Mouse (Mus musculus): ENCODE data around the gene Utp6. TPM values are rescaled to one million over a fixed set of nuclear protein-coding genes. Genes with fewer than 3 reads are reported as not detected.

Utp6 gene
- 37.0 TPM for total RNA-seq (2023)

DNA sequence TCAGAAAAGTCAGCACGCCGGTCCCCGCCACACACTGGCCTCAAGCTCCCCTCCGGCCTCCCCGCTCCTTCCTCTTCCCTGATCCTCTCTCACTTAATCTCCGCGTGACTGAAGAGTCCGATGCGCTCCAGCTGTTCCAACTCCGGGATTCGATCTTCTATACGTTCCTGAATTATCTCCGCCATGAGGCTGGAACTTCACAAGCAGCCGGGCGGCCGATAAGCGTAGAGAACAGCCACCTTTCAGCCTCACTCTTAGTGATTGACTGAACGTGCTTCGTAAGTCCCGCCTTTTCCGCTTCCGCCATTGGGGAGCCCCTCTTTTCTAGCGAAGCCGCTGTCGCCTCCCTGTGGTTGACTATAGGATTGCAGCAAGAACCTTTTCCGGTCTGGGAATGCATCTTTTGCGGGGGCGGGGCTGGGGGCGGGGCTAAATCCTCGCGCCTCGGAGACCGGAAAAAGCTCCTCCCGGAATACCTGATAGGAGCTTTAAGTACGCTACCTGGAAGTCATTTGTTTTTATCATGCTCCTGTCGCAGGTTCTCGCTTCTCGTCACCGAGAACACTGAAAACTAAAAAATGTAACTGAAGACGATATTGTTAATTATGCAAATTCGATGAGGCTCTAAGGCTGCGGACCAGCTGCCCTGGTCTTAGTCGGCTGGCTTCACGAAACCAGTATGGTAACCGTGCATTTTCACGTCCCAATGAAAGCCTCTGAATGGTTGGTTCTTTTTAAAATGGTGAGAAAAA, at the start of gene Utp6:
Gene Utp6, minus strand, starts transcription at position 266 of the 752 bp plus-strand sequence.

DNA sequence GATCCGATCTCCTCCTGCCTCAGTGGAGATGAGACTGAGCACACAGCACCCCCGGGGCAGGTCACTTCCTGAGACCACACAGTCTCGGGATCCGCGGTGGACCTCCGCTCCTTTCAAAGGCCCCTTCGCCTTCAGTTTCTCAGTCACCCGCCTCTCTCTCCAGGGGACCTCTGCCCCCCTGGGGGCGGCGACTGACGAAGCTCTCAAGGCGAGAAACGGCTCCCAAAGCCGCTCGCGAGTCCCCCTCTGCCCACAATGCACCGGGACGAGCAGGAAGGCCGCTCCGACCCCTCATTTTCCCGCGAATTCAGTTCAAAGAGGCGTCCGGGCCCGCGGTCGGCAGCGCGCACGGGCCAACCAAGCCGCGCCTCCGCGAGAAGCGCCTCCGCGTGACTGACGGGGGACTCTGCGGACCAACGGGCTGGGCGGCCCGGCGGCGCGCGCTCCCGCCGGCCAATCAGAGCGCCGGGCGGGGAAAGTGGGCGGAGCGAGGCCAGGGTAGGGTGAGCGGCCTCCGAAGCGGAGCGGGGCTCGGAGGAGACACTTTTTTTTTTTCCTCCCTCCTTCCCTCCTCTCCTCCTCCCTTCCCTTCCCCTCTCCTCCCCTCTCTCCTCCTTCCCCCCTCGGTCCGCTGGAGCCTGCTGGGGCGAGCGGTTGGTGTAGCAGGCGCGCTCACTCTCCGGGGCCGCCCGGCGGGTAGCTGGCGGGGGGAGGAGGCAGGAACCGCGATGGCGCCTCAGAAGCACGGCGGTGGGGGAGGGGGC, 30.6 kb upstream of the Utp6 start, which contains the start of gene Suz12:
Gene Suz12, plus strand, starts transcription at position 515 of the 764 bp plus-strand sequence.

Other genes starting within 250 kb of the Utp6 start
- 75.8 TPM for gene Suz12, start 30.7 kb upstream of the Utp6 start, total RNA-seq (2023)
- 255 TPM for gene Crlf3, start 118.6 kb upstream of the Utp6 start, total RNA-seq (2023)
- gene Atad5, start 127.0 kb upstream of the Utp6 start, total RNA-seq (2023) = 5.1 TPM
- 4.8 TPM for gene Tefm, start 179.8 kb upstream of the Utp6 start, total RNA-seq (2023)
- gene Adap2, start 191.7 kb upstream of the Utp6 start, total RNA-seq (2023) = 1.0 TPM
- 3.3 TPM for gene Rnf135, start 221.5 kb upstream of the Utp6 start, total RNA-seq (2023)
- gene Rhot1, start 246.6 kb upstream of the Utp6 start, total RNA-seq (2023) = 47.3 TPM